Mouse (Mus musculus): ENCODE data around the gene Pmpcb. TPM values are rescaled to one million over a fixed set of nuclear protein-coding genes. Genes with fewer than 3 reads are reported as not detected.
A peak's percentile ranks its signal among the peaks of the same experiment; 100 is the strongest.

The Pmpcb gene
- total and polyA plus RNA-seq, 2 experiments from 2014 or later: 64.7 to 68.6 TPM

- ATAC-seq (ENCODE audit: low FRiP score): no peak
- Histone ChIP-seq H3K27ac (ENCODE audit: low read depth, low read length) (no peak overlapping the region), H3K9ac (replicated peaks; ENCODE audit: low read length, poor library complexity, severe bottlenecking) (no peak overlapping the region), H3K27me3 (ENCODE audit: insufficient read depth, low read length) (no peaks in the 10 kb centered on the region), H3K9me3 (ENCODE audit: low read length) (no peaks in the 10 kb centered on the region), H3K4me2 (ENCODE audit: low read depth, low read length, poor library complexity, severe bottlenecking) (no peak overlapping the region), H3K36me3 (ENCODE audit: insufficient read depth, low read length) (peaks cover 32% of the 10 kb centered on the region), H3K4me3 (ENCODE audit: low read depth, low read length) (no peak overlapping the region), H3K4me1 (ENCODE audit: insufficient read depth, low read length) (no peaks in the 10 kb centered on the region)
- 95% methylated on average over 9 of the region's 9 CpGs for WGBS
- no peak for TF ChIP-seq CTCF (IDR thresholded peaks at IDR 0.05)
- no peak for DNase-seq (ENCODE audit: low spot score)
These were observed 66.0 kb downstream of the Pmpcb start for GRCm38 (mm10) chr5:21802907-21803306.

GRCm38 (mm10) chr5:21803691-21804188 is 66.8 kb downstream of the Pmpcb start:
- H3K4me3 ChIP-seq (ENCODE audit: low read depth, low read length): no peak overlapping the region
- no peak overlapping the region for H3K27ac ChIP-seq (ENCODE audit: low read depth, low read length)
- DNase-seq (ENCODE audit: low spot score) (peak; percentile 10), ATAC-seq (ENCODE audit: low FRiP score) (no peak)
- no peaks in the 10 kb centered on the region for H3K4me1 ChIP-seq (ENCODE audit: insufficient read depth, low read length)
- peaks cover 32% of the 10 kb centered on the region for H3K36me3 ChIP-seq (ENCODE audit: insufficient read depth, low read length)
- TF ChIP-seq CTCF (IDR thresholded peaks at IDR 0.05): no peak
- WGBS: 88% methylated on average over 12 of the region's 12 CpGs
- H3K9ac ChIP-seq (replicated peaks; ENCODE audit: low read length, poor library complexity, severe bottlenecking): no peak overlapping the region
- H3K27me3 ChIP-seq (ENCODE audit: insufficient read depth, low read length): no peaks in the 10 kb centered on the region
- H3K9me3 ChIP-seq (ENCODE audit: low read length): no peaks in the 10 kb centered on the region
- H3K4me2 ChIP-seq (ENCODE audit: low read depth, low read length, poor library complexity, severe bottlenecking): no peak overlapping the region

- ATAC-seq (ENCODE audit: low FRiP score): no peak
- Histone ChIP-seq H3K27ac (ENCODE audit: low read depth, low read length) (no peak overlapping the region), H3K36me3 (ENCODE audit: insufficient read depth, low read length) (peaks cover 22% of the 10 kb centered on the region), H3K9me3 (ENCODE audit: low read length) (no peaks in the 10 kb centered on the region), H3K4me2 (ENCODE audit: low read depth, low read length, poor library complexity, severe bottlenecking) (no peak overlapping the region), H3K4me1 (ENCODE audit: insufficient read depth, low read length) (no peaks in the 10 kb centered on the region), H3K9ac (replicated peaks; ENCODE audit: low read length, poor library complexity, severe bottlenecking) (no peak overlapping the region), H3K4me3 (ENCODE audit: low read depth, low read length) (no peak overlapping the region), H3K27me3 (ENCODE audit: insufficient read depth, low read length) (no peaks in the 10 kb centered on the region)
- 82% methylated on average over 4 of the region's 4 CpGs for WGBS
- DNase-seq (ENCODE audit: low spot score): no peak
- TF ChIP-seq CTCF (IDR thresholded peaks at IDR 0.05): no peak
These were observed 67.9 kb downstream of the Pmpcb start for GRCm38 (mm10) chr5:21804837-21805236.

Other genes starting within 250 kb of the Pmpcb start
- 3.7 and 4.5 TPM in 2 replicates for gene Lrrc17, start 193.6 kb upstream of the Pmpcb start, total RNA-seq (2014; rRNA removed)
- 3.3 and 3.9 TPM in 2 replicates for gene Lrrc17, start 193.6 kb upstream of the Pmpcb start, polyA plus RNA-seq (2015; fragmentation: Nextera tagmentation; extraction: Ambion mirVana)
- gene Fbxl13, start 91.5 kb upstream of the Pmpcb start, total RNA-seq (2014; rRNA removed): 0.60 TPM in 1 of 2 replicates, not detected in the other
- 0.22 and 0.25 TPM in 2 replicates for gene Fbxl13, start 91.5 kb upstream of the Pmpcb start, polyA plus RNA-seq (2015; fragmentation: Nextera tagmentation; extraction: Ambion mirVana)
- 71.4 and 86.4 TPM in 2 replicates for gene Armc10, start 91.3 kb upstream of the Pmpcb start, total RNA-seq (2014; rRNA removed)
- gene Armc10, start 91.3 kb upstream of the Pmpcb start, polyA plus RNA-seq (2015; fragmentation: Nextera tagmentation; extraction: Ambion mirVana): 38.2 and 39.1 TPM in 2 replicates
- gene Napepld, start 35.7 kb upstream of the Pmpcb start, total RNA-seq (2014; rRNA removed): 4.1 and 6.0 TPM in 2 replicates
- 1.4 and 1.6 TPM in 2 replicates for gene Napepld, start 35.7 kb upstream of the Pmpcb start, polyA plus RNA-seq (2015; fragmentation: Nextera tagmentation; extraction: Ambion mirVana)
- gene Dnajc2, start 48.1 kb downstream of the Pmpcb start, total RNA-seq (2014; rRNA removed): 21.3 and 29.0 TPM in 2 replicates
- 68.0 and 71.8 TPM in 2 replicates for gene Dnajc2, start 48.1 kb downstream of the Pmpcb start, polyA plus RNA-seq (2015; fragmentation: Nextera tagmentation; extraction: Ambion mirVana)
- gene Psmc2, start 48.1 kb downstream of the Pmpcb start, total RNA-seq (2014; rRNA removed): 35.8 and 46.4 TPM in 2 replicates
- 188 and 191 TPM in 2 replicates for gene Psmc2, start 48.1 kb downstream of the Pmpcb start, polyA plus RNA-seq (2015; fragmentation: Nextera tagmentation; extraction: Ambion mirVana)
- gene Slc26a5, start 128.5 kb downstream of the Pmpcb start, total RNA-seq (2014; rRNA removed): 0.60 and 0.90 TPM in 2 replicates
- gene Slc26a5, start 128.5 kb downstream of the Pmpcb start, polyA plus RNA-seq (2015; fragmentation: Nextera tagmentation; extraction: Ambion mirVana): 0.33 and 0.42 TPM in 2 replicates

Data from midbrain, postnatal 0 days (tissue).